Mouse (Mus musculus) lung, adult 18-20 months (tissue): ENCODE measurements around the gene Wdr48.
A peak's percentile ranks its signal among the peaks of the same experiment; 100 is the strongest.

Experiments
- DNase-seq, 2 experiments: peaks; one replicate each; pipeline ENCODE4 v3.0.0; 2022; ENCODE audit warnings: mixed read lengths in 2 of 2

The Wdr48 gene

DNA sequence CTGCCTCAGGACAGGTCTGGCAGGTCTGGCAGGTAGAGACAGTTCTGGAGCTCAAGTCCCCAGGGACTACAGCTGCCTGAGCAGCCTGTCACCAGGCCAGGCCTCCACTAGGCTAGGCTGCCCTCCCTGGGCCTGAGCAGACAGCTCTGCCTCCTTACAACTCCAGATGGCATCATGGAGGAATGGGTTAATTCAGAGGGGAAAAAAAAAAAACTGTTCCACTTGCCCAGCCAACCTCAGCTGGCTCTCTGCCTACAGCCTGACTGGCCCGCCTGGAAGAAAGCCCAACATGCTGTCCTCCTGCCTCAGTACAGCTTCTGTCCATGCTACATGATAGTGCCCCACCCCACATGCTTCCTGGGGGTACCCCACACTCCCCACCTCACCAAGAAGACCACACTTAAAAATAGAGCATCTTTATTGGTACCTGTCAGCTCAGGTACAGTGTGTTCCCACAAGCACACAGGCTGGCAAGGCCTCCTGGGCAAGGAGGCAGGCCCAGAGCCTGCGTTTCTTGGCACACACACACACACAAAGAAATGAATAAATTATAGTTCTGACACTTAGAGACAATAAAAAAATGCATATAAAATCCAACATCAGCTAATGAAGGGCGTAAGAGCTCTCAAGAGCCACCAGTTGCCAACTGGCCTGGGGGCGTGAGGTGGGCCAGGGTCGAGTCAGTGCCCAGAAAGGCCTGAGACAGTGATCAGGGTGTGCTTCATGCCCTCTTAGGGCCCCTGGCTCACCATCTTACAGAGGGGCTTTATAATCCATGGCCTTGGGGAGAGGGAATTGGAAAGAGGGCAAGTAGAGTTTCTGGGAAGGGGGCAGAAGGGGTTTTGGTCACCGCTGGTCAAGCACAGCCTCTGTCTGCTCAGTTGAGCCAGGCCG lies 76.3 kb downstream of the Wdr48 start:
- peak in 1 of 2 experiments; percentile 41 for DNase-seq

DNA sequence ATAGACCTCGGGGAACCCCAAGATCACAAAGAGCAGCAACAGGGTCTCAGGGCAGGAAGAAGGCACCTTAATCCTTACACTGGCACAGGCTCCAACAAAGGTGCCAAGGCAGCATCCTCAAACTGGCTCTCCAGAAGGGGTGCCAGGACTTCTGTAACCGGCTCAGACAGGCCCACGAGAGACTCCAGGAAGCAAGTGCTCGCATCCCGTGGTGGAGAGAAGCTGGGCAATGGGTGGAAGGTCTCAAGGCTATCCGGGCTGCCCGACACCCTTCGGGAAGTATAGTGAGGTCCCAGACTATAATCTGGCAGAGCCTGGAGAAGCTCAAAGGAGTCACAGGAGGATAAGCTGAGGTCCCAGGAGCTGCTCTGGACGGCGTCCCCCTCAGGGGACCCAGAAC lies 77.5 kb downstream of the Wdr48 start:
- DNase-seq, result no peak

DNA sequence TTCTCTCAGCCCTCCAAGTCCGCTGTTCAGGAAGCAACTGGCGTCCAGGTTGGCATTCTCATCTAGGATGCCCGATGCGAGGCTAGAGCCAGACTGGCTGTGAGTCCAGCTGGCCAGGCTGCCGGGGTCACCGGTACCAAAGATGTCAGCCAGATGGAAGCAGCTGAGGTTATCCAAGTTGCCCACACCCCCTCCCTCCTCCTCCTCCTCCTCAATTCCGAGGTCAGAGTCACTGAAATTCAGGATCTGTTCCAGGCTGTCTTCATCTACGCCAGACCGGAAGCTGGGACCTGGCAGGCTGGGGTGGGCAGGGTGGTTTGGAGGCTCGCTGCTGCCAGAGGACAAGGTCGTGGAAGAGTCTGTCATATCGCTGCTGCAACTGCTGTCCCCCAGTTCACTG lies 77.9 kb downstream of the Wdr48 start:
- no peak for DNase-seq

DNA sequence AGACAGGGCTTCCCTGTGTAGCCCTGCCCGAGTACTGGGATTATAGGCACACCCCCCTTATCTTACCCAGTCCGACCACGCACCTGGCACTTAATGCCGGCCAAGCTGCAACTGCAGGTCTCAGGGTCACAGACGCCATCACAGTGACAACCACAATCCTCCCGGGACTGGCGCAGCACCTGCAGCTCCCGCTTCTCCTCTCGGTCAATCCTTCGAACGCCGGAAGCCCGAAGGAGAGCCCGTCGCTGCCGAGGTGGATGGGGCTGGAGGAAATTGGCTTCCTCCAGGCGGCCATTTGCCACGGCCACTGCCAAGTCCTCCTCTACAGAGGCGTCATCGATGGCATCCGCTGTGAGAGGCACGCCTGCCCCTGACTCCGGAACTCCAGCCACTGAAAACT lies 78.6 kb downstream of the Wdr48 start:
- DNase-seq, result no peak

DNA sequence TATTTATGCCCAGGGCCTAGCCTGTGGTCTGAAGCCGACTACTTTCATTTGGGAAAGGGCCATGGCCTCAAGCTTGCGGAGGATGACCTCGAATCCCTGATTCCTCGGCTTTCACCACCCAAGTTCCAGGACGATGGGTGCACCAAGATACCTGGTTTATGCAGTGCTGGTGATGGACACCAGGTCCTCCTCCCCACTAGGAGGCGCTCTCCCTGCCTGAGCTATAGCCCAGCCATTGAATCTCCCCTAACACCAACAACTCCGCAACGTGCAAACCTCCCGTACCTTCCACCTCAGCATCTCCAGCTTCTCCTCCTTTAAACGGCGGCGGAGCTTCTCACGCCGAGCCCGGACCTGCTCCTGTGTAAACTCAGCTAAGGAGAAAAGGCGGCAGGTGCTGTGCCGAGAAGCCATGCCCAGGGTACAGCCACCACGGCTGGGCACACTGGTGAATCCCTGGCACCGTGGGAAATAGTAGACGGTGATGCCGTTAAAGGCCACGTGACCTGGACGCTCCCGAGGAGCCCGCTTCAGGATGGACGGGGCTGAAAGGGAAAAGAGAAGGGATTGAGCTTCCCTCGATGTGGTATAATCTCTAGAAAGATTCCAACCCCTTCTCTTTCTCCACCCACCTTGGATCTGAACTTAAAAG lies 79.3 kb downstream of the Wdr48 start:
- no peak for DNase-seq

DNA sequence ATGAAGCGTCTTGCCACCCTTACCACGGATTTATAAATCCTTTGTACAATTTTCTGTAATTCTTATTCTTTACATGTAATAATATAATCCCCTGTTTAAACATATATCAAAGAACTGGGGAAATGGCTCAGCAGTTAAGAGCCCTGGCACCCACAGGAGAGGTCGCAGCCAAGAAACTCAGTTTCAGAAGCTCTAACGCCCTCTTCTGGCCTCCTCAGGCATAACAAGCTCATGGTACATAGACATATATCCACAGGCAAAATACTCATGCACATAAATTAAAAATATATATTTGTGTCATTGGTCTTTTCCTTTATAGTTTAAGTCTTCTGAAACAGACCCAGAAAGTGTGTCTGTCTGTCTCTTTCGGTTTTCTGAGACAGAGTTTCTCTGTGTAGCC lies 79.9 kb downstream of the Wdr48 start:
- DNase-seq, result no peak

DNA sequence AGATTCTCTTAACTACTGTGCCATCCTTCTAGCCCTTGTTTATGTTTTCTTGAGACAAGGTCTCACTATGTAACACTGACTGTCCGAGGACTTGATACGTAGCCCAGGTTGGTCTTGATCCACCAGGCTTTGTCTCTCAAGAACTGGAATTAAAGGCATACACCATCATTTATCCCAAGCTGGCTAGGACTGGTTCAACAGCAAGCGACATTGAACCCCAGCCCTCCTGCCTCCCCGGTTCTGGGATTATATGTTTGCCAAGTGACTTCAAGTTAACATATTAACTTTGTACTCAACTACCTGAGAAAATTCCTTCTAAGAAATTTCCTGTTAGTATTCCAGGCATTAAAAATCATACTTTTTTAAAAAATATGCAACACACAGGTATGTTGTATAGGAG lies 80.6 kb downstream of the Wdr48 start:
- no peak for DNase-seq
